ENCODE assay signal across 16 mouse cellular contexts in genomic region chr4:94725799-94726198, GRCm38 (mm10). TPM values are rescaled to one million over a fixed set of nuclear protein-coding genes. Genes with fewer than 3 reads are reported as not detected.
DNase-seq lines count a peak whose midpoint lies in the region; ATAC-seq and TF ChIP-seq lines count a peak whose summit lies in the region.
"Had no signal": no experiment of that assay in that cellular context is flagged by ENCODE, and none has a peak within 500 bp of the region (broad histone marks: within the 10 kb centered on the region; RNA-seq: fewer than 3 reads in every experiment).

No protein-coding gene starts in this region.

- 60% methylated on average over 4 of the region's 4 CpGs for WGBS in lung, adult 2 months

- H3K4me3 ChIP-seq in lung, adult 2 months (replicated peaks; ENCODE audit: extremely low read depth, low read depth, low read length) = no peak overlapping the region
- H3K4me3 ChIP-seq: embryonic facial prominence, embryonic 10.5 days; erythroblast, embryonic 14.5 days; layer of hippocampus, adult 2 months; lung, embryonic 15.5 days; midbrain, embryonic 12.5 days had no signal

- peak; percentile 14 for DNase-seq in adrenal gland, postnatal 14 days
- no peak for DNase-seq in adrenal gland, adult 8-10 months
- peak; percentile 38 to 54 for DNase-seq in lung, adult 18-20 months
- DNase-seq in lung, adult 2 months = no peak
- peak; percentile 43 for DNase-seq in heart, postnatal 4 days
- no peak for DNase-seq in spleen, adult 18-20 months
- DNase-seq: cerebellum, adult 11 months; cerebellum, postnatal 36 days; kidney, adult 9 months had no signal

- peak; percentile 50; the same call in 1 of the 2 replicates for ATAC-seq in megakaryocyte-erythroid progenitor cell, adult 5-6 weeks (replicated peaks; ENCODE audit: low FRiP score, low TSS enrichment, poor library complexity, severe bottlenecking)
- ATAC-seq in megakaryocyte, adult 5-6 weeks (ENCODE audit: poor library complexity, severe bottlenecking) = no peak

- no peak for TF ChIP-seq CTCF in lung, adult 2 months (IDR thresholded peaks at IDR 0.05; ENCODE audit: insufficient read depth, low read length)

- no peak for TF ChIP-seq POLR2A in lung, adult 2 months (IDR thresholded peaks at IDR 0.05; ENCODE audit: borderline replicate concordance, extremely low read depth, low read depth, low read length)

- peaks cover 3% of the 10 kb centered on the region; the same call in 1 of the 2 replicates for H3K4me1 ChIP-seq in lung, adult 2 months (ENCODE audit: control insufficient read depth, insufficient read depth, low read length)
- H3K4me1 ChIP-seq: embryonic facial prominence, embryonic 10.5 days; lung, embryonic 15.5 days; midbrain, embryonic 12.5 days had no signal

RNA-seq across cellular contexts. Expression of gene Tek, which starts 13.3 kb away (rescaled TPM):
- 41.9 and 45.9 TPM in 2 replicates for total RNA-seq in adrenal gland, postnatal 14 days (2021)
- total RNA-seq in adrenal gland, adult 8-10 months (2022) = 10 to 100 TPM; 36.4 to 64.0 (median 59.5) TPM
- 76.1 and 78.6 TPM in 2 replicates for polyA plus RNA-seq in lung, adult 2 months (2012; rRNA removed)
- 10 to 100 TPM; 59.2 to 62.8 TPM for total RNA-seq in heart, postnatal 4 days (2021)
- 0.46 and 4.6 TPM in 2 replicates for total RNA-seq in megakaryocyte-erythroid progenitor cell, adult 5-6 weeks (2014; fragmentation: Nextera tagmentation)
- total RNA-seq in megakaryocyte-erythroid progenitor cell, adult 5-6 weeks (2017) = 2.0 and 9.5 TPM in 2 replicates
- not detected in 2 replicates for total RNA-seq in megakaryocyte, adult 5-6 weeks (2015)
- total RNA-seq in megakaryocyte, adult 5-6 weeks (2017) = not detected in 2 replicates
- polyA plus RNA-seq: erythroblast, embryonic 14.5 days had no signal

Comparison
In these comparisons a context has a peak if more than half of its experiments do, and no peak if none do; other contexts are left out.
1. DNase-seq: peak in adrenal gland, postnatal 14 days (single experiment), lung, adult 18-20 months (2 of 2) and heart, postnatal 4 days (single experiment); none in adrenal gland, adult 8-10 months (single experiment), lung, adult 2 months (single experiment) and spleen, adult 18-20 months (0 of 2).